Mouse (Mus musculus): ENCODE measurements around the gene Hist1h1t. TPM values are rescaled to one million over a fixed set of nuclear protein-coding genes. Genes with fewer than 3 reads are reported as not detected.

Hist1h1t gene
- polyA plus RNA-seq, 1 experiment from 2014 or later, result not detected

DNA sequence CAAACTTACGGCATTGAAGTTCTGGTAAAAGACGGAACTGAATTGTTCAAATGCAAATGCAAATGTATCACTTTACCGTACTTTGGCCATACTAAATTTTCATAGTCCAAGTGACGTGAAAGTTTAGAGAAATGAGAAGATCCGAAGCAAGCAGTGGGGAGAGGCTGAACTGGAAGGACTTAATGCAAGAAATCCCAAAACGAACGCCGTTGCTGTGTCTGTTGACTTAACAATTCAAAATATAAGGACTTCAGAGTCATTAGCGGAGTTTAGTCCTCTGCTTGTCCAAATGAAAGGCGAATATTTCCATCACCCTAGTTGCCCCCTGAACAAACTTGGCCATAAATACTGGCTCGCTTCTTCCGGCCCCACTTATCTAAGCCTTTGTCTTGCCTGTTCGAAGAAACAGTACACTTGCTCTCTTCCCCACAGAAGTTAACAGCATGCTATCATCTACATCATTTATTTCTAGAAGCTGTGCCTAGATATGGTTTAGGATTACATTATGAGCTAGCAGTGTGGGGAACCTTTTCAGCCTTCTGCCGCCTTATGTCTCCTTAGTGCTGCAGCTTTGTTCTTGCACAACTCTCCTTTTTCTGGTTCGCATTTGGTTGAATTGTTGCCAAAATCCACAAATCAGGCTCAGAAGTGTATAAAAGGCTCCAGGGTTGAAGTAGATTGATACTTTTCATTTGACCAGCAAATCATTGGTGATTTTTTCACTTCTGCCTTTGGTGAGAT, 10.3 kb upstream of the Hist1h1t start:
- H3K4me1 ChIP-seq (ENCODE audit: control insufficient read depth, insufficient read depth, low read length), result 0 out of 2 replicates have a peak, but pooled peaks cover 8% of the 10 kb centered on the region
- no peaks in the 10 kb centered on the region for H3K36me3 ChIP-seq (ENCODE audit: control insufficient read depth, insufficient read depth, low read length)
- peak overlapping the region; percentile 96 for H3K27ac ChIP-seq (ENCODE audit: low read depth, low read length)
- WGBS, result 15% methylated on average over 15 of the region's 15 CpGs
- no peaks in the 10 kb centered on the region for H3K9me3 ChIP-seq (ENCODE audit: control insufficient read depth, low read length)
- H3K27me3 ChIP-seq (ENCODE audit: control insufficient read depth, insufficient read depth, low read length), result no peaks in the 10 kb centered on the region
- H3K4me2 ChIP-seq (ENCODE audit: low read depth), result peak overlapping the region; percentile 55
- DNase-seq (ENCODE audit: low spot score) (peak; percentile 58), ATAC-seq (ENCODE audit: insufficient read depth, low FRiP score, low TSS enrichment) (no peak)
- peak overlapping the region; percentile 68 for H3K9ac ChIP-seq (ENCODE audit: low read length)
- H3K4me3 ChIP-seq (ENCODE audit: low read depth, low read length), result peak overlapping the region; percentile 35

DNA sequence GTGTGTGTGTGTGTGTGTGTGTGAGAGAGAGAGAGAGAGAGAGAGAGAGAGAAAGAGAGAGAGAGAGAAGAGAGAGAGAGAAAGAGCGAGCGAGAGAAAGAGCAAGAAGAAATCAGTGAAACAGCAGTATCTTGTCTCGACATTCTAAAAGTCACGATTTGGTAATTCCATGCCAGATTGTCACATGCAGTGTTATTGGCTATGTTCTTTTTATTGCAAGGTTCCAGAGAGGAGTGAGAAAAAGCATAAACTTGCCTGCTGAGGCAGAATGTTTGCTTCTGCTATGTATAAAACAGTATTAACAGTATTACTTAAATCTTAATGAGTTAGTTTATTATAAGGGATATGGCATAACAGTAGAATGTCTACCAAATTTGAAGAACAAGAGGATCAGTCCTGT, 9.6 kb upstream of the Hist1h1t start:
- peak overlapping the region; percentile 35 for H3K4me3 ChIP-seq (ENCODE audit: low read depth, low read length)
- peak overlapping the region; percentile 55 for H3K4me2 ChIP-seq (ENCODE audit: low read depth)
- no peaks in the 10 kb centered on the region for H3K9me3 ChIP-seq (ENCODE audit: control insufficient read depth, low read length)
- no peaks in the 10 kb centered on the region for H3K27me3 ChIP-seq (ENCODE audit: control insufficient read depth, insufficient read depth, low read length)
- peak overlapping the region; percentile 96 for H3K27ac ChIP-seq (ENCODE audit: low read depth, low read length)
- 0 out of 2 replicates have a peak, but pooled peaks cover 8% of the 10 kb centered on the region for H3K4me1 ChIP-seq (ENCODE audit: control insufficient read depth, insufficient read depth, low read length)
- H3K9ac ChIP-seq (ENCODE audit: low read length), result peak overlapping the region; percentile 68
- no peak for ATAC-seq (ENCODE audit: insufficient read depth, low FRiP score, low TSS enrichment)
- WGBS, result 64% methylated on average over 4 of the region's 4 CpGs
- no peak for DNase-seq (ENCODE audit: low spot score)
- no peaks in the 10 kb centered on the region for H3K36me3 ChIP-seq (ENCODE audit: control insufficient read depth, insufficient read depth, low read length)

DNA sequence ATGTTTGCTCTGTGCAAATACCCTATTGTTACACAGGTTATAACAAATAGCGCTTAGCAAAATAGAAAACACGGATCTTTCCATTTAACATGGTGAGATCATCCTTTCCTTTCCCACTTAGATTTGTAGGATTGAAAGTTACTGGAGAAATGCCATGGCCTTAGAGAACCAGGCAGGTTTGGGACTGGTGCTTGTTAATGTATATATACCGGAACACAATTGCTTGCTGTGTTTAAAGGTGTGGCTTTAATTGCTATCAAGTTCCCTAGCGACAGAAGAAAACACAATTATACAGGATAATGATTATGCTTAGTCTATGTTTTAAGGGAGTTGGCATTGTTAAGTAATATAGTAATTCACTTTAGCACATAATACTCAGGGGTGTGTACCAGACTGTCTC, 8.4 kb upstream of the Hist1h1t start:
- no peak overlapping the region for H3K4me2 ChIP-seq (ENCODE audit: low read depth)
- H3K36me3 ChIP-seq (ENCODE audit: control insufficient read depth, insufficient read depth, low read length), result no peaks in the 10 kb centered on the region
- H3K27ac ChIP-seq (ENCODE audit: low read depth, low read length), result no peak overlapping the region
- no peak for DNase-seq (ENCODE audit: low spot score)
- no peak overlapping the region for H3K9ac ChIP-seq (ENCODE audit: low read length)
- ATAC-seq (ENCODE audit: insufficient read depth, low FRiP score, low TSS enrichment), result no peak
- WGBS, result 92% methylated on average over 4 of the region's 4 CpGs
- 0 out of 2 replicates have a peak, but pooled peaks cover 8% of the 10 kb centered on the region for H3K4me1 ChIP-seq (ENCODE audit: control insufficient read depth, insufficient read depth, low read length)
- no peak overlapping the region for H3K4me3 ChIP-seq (ENCODE audit: low read depth, low read length)
- H3K27me3 ChIP-seq (ENCODE audit: control insufficient read depth, insufficient read depth, low read length), result no peaks in the 10 kb centered on the region
- H3K9me3 ChIP-seq (ENCODE audit: control insufficient read depth, low read length), result no peaks in the 10 kb centered on the region

DNA sequence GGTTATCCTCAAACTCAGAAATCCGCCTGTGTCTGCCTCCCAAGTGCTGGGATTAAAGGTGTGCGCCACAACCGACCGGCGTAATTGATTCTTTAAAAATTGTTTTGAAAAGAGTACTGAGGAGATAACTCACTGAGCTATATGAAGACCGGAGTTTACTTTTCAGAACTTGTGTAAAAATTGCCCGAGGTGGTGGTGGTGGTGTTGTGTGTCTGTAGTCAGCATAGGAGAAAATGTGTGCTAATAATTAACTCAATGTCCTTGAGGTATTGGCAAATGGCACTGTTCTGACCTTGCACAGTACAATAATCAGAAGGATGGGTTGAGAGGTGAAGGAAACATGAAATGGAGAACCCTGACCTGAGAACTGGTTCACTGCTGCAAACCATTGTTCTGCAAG, 7.7 kb upstream of the Hist1h1t start:
- WGBS, result 95% methylated on average over 7 of the region's 7 CpGs
- ATAC-seq (ENCODE audit: insufficient read depth, low FRiP score, low TSS enrichment) (no peak), DNase-seq (ENCODE audit: low spot score) (no peak)
- Histone ChIP-seq H3K4me3 (ENCODE audit: low read depth, low read length) (no peak overlapping the region), H3K27me3 (ENCODE audit: control insufficient read depth, insufficient read depth, low read length) (no peaks in the 10 kb centered on the region), H3K36me3 (ENCODE audit: control insufficient read depth, insufficient read depth, low read length) (no peaks in the 10 kb centered on the region), H3K27ac (ENCODE audit: low read depth, low read length) (no peak overlapping the region), H3K9ac (ENCODE audit: low read length) (no peak overlapping the region), H3K4me2 (ENCODE audit: low read depth) (no peak overlapping the region), H3K4me1 (ENCODE audit: control insufficient read depth, insufficient read depth, low read length) (0 out of 2 replicates have a peak, but pooled peaks cover 5% of the 10 kb centered on the region), H3K9me3 (ENCODE audit: control insufficient read depth, low read length) (no peaks in the 10 kb centered on the region)

DNA sequence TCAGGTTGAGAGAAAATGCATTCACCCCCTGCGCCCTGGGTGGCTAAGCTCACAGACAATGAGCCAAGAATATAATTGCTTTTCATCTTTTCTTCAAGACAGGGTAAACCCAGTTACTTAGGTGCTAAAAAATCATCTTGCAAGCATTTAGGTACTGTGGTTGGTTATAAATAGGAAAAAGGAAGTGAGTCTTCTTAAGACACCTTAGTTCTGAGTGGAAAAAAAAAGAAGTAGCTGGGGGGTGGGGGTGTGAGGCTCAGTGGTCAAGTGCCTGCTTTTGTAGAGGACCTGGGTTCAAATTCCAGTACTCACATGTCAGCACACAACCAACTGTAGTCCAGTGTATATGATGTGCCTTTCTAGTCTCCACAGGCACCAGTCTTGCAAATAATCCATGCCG, 6.7 kb upstream of the Hist1h1t start:
- no peak overlapping the region for H3K9ac ChIP-seq (ENCODE audit: low read length)
- no peaks in the 10 kb centered on the region for H3K36me3 ChIP-seq (ENCODE audit: control insufficient read depth, insufficient read depth, low read length)
- H3K27me3 ChIP-seq (ENCODE audit: control insufficient read depth, insufficient read depth, low read length), result no peaks in the 10 kb centered on the region
- H3K4me2 ChIP-seq (ENCODE audit: low read depth), result no peak overlapping the region
- H3K4me3 ChIP-seq (ENCODE audit: low read depth, low read length), result no peak overlapping the region
- H3K27ac ChIP-seq (ENCODE audit: low read depth, low read length), result no peak overlapping the region
- 93% methylated on average over 2 of the region's 2 CpGs for WGBS
- no peak for ATAC-seq (ENCODE audit: insufficient read depth, low FRiP score, low TSS enrichment)
- DNase-seq (ENCODE audit: low spot score), result no peak
- no peaks in the 10 kb centered on the region for H3K9me3 ChIP-seq (ENCODE audit: control insufficient read depth, low read length)
- 0 out of 2 replicates have a peak, but pooled peaks cover 4% of the 10 kb centered on the region for H3K4me1 ChIP-seq (ENCODE audit: control insufficient read depth, insufficient read depth, low read length)

DNA sequence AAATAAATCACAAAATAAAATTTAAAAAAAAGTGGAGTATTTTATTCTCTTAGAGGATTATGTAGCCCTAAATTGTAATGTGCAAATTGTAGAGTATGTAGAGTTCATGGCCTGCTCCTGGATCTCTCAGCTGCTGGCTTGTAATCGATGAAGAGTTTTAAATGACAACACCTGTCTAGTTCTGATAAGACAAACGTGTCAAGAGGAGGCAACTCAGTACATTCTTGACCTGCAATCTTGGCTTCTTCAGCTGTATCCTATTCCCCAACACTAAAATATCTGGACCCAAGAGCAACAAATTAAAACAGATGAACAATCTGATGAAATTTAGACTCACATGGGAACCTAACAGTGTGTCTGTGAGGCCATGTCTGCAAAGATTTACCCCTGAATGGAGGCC, 6.2 kb upstream of the Hist1h1t start:
- WGBS, result 83% methylated on average over 2 of the region's 2 CpGs
- no peaks in the 10 kb centered on the region for H3K27me3 ChIP-seq (ENCODE audit: control insufficient read depth, insufficient read depth, low read length)
- ATAC-seq (ENCODE audit: insufficient read depth, low FRiP score, low TSS enrichment), result no peak

DNA sequence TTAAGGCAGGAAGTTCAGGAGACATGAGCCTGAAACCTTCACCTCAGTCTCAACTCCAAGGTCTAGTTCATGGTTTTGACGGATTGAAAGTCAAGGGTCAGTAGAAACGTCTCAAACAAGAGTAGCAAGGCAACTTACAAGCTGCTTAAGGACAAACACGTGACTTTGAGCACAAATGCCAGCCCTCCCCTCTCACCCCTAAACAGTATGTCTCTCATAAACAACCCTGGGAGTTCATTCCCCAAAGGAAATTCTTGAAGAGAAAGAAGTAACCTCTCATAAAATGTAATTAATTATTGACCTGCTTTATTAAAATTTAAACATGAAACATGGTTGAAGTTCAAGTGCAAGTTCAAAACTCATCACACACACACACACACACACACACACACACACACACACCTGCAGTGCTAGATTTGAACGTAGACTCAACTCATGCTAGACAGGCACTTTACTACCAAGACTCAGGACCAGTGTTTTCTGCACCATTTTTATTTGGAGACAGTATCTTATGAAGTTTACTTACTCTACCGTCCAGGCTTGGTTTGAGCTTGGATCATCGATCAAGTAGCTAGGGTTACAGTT, 1.7 kb upstream of the Hist1h1t start:
- ATAC-seq (ENCODE audit: insufficient read depth, low FRiP score, low TSS enrichment) (no peak), DNase-seq (ENCODE audit: low spot score) (no peak)
- H3K27ac ChIP-seq (ENCODE audit: low read depth, low read length), result no peak overlapping the region
- no peaks in the 10 kb centered on the region for H3K9me3 ChIP-seq (ENCODE audit: control insufficient read depth, low read length)
- H3K36me3 ChIP-seq (ENCODE audit: control insufficient read depth, insufficient read depth, low read length), result no peaks in the 10 kb centered on the region
- H3K4me1 ChIP-seq (ENCODE audit: control insufficient read depth, insufficient read depth, low read length), result 0 out of 2 replicates have a peak, but pooled peaks cover 3% of the 10 kb centered on the region
- H3K9ac ChIP-seq (ENCODE audit: low read length), result no peak overlapping the region
- no peaks in the 10 kb centered on the region for H3K27me3 ChIP-seq (ENCODE audit: control insufficient read depth, insufficient read depth, low read length)
- WGBS, result 83% methylated on average over 6 of the region's 6 CpGs
- no peak overlapping the region for H3K4me3 ChIP-seq (ENCODE audit: low read depth, low read length)
- H3K4me2 ChIP-seq (ENCODE audit: low read depth), result no peak overlapping the region

More for the DNA sequence above, 6.2 kb upstream of the Hist1h1t start:
- Histone ChIP-seq H3K4me2 (ENCODE audit: low read depth) (no peak overlapping the region), H3K4me1 (ENCODE audit: control insufficient read depth, insufficient read depth, low read length) (0 out of 2 replicates have a peak, but pooled peaks cover 4% of the 10 kb centered on the region), H3K4me3 (ENCODE audit: low read depth, low read length) (no peak overlapping the region), H3K9ac (ENCODE audit: low read length) (no peak overlapping the region), H3K27ac (ENCODE audit: low read depth, low read length) (no peak overlapping the region), H3K36me3 (ENCODE audit: control insufficient read depth, insufficient read depth, low read length) (no peaks in the 10 kb centered on the region), H3K9me3 (ENCODE audit: control insufficient read depth, low read length) (no peaks in the 10 kb centered on the region)
- no peak for DNase-seq (ENCODE audit: low spot score)

DNA sequence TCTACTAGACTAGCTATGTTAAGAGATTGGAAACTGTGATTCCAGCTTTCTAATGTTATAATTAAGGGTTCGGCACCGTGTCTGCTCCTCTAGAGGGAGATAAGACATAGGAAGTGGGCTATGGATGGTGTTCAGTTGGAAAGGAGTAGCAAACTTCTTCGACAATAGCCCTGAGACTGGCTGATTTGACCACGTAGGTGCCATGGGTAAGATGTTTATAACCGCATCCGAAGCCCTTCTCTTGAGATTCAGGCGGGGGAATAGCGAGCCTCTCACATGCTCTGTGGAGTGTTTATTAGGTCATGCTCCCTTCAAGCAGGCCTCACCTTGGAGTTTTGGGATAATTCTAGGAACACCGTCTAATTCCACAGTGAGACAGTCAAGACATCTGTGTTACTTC, 658 bp upstream of the Hist1h1t start:
- Histone ChIP-seq H3K27me3 (ENCODE audit: control insufficient read depth, insufficient read depth, low read length) (no peaks in the 10 kb centered on the region), H3K9me3 (ENCODE audit: control insufficient read depth, low read length) (no peaks in the 10 kb centered on the region), H3K36me3 (ENCODE audit: control insufficient read depth, insufficient read depth, low read length) (no peaks in the 10 kb centered on the region), H3K27ac (ENCODE audit: low read depth, low read length) (no peak overlapping the region), H3K9ac (ENCODE audit: low read length) (no peak overlapping the region), H3K4me3 (ENCODE audit: low read depth, low read length) (no peak overlapping the region), H3K4me2 (ENCODE audit: low read depth) (no peak overlapping the region), H3K4me1 (ENCODE audit: control insufficient read depth, insufficient read depth, low read length) (0 out of 2 replicates have a peak, but pooled peaks cover 3% of the 10 kb centered on the region)
- no peak for DNase-seq (ENCODE audit: low spot score)
- no peak for ATAC-seq (ENCODE audit: insufficient read depth, low FRiP score, low TSS enrichment)
- WGBS, result 98% methylated on average over 9 of the region's 9 CpGs

DNA sequence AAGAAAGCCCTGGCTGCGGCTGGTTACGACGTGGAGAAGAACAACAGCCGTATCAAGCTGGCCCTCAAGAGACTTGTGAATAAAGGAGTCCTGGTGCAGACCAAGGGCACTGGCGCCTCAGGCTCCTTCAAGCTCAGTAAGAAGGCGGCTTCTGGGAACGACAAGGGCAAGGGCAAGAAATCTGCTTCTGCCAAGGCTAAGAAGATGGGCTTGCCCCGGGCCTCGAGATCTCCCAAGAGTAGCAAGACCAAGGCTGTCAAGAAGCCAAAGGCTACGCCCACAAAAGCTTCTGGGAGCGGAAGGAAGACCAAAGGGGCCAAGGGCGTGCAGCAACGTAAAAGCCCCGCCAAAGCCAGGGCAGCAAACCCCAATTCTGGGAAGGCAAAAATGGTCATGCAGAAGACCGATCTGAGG, 454 bp downstream of the Hist1h1t start:
- peak overlapping the region; percentile 17; the same call in 1 of the 2 replicates for H3K27ac ChIP-seq (ENCODE audit: low read depth, low read length)
- WGBS, result 54% methylated on average over 15 of the region's 15 CpGs
- H3K9ac ChIP-seq (ENCODE audit: low read length), result no peak overlapping the region
- no peak for ATAC-seq (ENCODE audit: insufficient read depth, low FRiP score, low TSS enrichment)
- H3K36me3 ChIP-seq (ENCODE audit: control insufficient read depth, insufficient read depth, low read length), result no peaks in the 10 kb centered on the region
- no peak overlapping the region for H3K4me3 ChIP-seq (ENCODE audit: low read depth, low read length)
- H3K4me2 ChIP-seq (ENCODE audit: low read depth), result no peak overlapping the region
- H3K4me1 ChIP-seq (ENCODE audit: control insufficient read depth, insufficient read depth, low read length), result 0 out of 2 replicates have a peak, but pooled peaks cover 3% of the 10 kb centered on the region
- no peaks in the 10 kb centered on the region for H3K27me3 ChIP-seq (ENCODE audit: control insufficient read depth, insufficient read depth, low read length)
- DNase-seq (ENCODE audit: low spot score), result no peak
- no peaks in the 10 kb centered on the region for H3K9me3 ChIP-seq (ENCODE audit: control insufficient read depth, low read length)
